Mouse (Mus musculus) MN1 (cell line): ENCODE measurements around the gene Epb41.
A peak's percentile ranks its signal among the peaks of the same experiment; 100 is the strongest.

Source experiments
- DNase-seq: peaks from one replicate; pipeline ENCODE4 v3.0.0-alpha.2; 2016; ENCODE audit warnings: low spot score

Epb41 gene

DNA sequence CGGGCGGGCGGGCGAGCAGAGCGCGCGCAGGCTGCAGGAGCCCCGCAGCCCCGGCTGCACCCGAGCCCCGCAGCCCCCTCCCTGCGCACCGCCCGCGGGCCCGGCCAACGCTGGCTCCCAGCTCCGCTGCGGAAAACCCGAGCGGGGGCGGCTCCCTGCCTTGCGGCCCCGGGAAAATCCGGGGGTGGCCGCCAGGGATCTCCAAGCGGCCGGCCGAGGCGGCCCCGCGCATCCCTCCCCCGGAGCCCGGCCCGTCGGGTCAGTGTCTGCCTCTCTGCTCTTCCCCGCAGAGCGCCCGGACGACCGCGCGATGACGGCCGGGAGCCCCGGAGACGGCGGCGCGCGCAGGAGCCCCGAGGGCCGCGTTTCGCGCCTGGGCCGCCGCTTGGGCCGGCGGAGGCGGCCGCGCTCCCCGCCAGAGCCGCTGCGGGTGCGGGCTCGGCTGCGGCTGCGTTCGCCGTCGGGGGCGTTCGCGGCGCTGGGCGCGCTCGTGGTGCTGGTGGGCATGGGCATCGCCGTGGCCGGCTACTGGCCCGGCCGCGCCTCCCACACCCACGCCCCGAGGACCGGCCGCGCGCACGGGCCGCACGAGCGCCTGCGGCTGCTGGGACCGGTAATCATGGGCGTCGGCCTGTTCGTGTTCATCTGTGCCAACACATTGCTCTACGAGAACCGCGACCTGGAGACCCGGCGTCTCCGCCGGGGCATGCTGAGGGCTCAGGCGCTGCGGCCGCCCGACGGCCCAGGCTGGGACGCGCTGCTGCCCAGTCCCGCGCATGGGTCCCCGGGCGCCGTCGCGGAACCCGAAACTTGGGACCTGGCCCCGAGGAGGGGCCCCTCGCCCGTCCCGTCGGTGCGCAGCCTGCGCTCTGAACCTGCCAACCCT, 153.4 kb downstream of the Epb41 start, which contains the start of gene Tmem200b:
Tmem200b (plus strand) TSS at position 311 of the 886 bp plus-strand sequence.
- peak; percentile 17 for DNase-seq

DNA sequence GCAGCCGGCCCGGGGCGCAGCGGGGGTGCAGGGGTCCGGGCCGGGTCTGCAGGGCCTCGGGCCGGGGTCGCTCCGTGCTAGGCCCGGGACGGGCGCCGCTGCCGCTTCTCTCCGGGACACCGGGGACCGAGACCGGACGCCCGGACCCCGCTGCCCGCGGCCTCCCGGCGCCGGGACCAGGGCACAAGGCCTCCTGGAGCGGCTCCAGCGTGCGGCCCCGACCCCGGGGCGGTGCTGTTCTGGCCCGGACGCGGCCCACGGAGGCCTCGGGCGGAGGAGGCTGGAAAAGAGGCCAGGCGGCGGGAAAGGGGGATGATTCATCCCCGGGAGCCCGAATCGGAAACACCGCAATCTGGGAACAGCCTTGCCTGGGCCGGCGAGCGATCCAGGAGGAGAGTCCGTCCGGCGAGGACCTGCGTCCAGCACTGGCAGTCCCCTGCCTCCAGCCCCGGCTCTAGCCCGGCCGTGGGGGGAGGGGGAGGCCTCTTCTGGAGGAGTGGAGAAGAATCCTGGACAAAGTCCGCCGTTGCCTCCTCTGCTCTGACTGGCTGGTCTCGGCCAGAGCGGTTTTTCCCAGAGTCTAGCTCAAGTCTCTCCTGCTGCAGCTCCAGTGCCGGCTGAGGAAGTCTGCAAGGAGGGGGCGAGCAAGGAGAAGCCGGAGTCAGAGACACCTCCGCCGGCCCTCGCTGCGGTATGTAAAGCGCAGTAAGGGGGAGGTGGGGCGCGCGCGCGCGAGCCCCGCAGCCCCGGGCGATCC, 154.3 kb downstream of the Epb41 start:
- peak; percentile 46 for DNase-seq

DNA sequence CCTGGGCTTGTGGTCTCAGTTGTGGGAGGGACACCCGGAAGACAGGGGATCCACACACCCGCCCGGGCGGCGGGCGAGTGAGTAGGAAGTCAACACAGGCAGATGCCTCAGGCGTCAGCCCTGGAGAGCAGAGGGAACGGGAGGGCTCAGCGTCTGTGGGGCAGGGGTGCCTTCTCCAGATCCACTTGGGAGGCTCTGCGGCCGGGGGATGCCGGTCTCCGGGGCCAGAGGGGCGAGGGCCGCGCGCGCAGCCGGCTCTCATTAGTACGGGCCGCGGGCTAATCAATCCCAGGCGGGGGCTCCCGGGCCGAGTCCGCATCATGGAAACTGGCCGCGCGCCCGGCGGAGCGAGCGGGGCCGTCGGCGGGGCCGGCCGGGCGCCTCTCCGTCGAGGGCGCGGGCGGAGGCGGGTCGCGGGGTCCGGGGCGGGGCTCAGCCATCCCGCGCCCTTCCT, 155.0 kb downstream of the Epb41 start:
- DNase-seq: peak; percentile 52

DNA sequence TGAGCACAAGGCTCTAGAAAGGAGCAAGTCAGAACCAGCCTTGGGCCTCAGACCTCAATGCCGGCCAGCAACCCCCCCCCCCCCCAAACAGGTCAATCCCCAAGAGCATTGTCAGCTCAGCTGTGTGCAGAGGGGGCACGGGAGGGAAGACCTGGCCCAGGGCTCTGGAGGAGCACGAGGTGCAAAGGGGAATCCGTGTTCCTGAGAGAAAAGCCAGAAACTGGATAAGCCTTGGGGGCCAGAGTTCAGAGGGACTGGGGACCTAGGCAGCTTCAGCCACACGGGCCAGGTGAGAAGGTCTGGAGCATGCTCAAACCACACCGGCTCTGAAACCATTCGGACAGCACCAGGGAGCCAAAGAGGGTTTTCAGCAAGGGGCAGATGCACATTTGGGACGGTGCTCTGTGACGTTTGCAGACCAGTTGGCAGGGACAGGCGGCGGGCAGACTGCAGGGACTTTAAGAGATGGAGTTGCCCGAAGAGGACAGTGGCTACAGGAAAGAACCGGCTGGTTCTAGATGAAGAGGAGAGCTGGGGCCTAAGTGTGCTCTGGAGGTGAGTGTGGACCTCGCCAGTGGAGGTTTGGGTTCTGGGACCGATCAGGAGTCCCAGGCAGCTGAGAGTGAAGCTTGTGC, 155.5 kb downstream of the Epb41 start:
- peak; percentile 38 for DNase-seq

DNA sequence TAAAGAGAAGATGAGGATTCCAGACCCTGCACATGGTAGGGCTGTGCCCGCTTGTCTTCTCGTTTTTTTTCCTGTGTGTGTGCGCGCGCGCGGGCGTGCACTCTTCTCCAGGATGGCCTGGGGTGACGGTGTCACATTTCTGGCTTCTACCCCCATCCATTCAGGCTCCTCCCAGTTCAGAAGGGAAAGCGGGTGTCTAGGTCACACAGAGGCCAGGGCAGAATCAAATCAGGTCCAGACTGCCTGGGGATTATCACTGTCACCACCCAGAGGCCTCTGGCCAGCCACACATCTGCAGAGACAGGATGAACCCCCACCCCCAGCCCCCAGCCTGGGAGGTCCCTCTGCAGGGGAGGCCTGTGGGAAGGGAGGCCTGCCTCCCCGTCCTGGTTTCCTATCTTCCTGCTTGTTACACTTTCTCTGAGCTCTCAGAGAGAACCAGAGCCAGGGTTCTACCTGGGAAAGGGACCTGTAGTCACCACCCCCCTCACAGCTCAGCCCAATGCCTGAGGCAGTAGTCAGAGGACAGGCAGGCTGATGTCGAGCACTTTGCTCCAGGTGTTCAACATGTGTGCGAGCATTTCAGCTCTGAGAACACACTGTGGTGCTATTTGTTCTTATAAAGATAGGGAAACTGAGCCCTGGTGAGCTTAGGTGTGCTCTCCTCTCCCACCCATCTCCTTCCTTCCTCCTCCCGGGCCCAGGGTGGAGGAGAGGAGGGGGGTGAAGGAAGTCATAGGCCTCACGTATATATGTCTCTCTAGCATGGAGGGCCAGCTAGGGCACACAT, 156.2 kb downstream of the Epb41 start:
- DNase-seq: peak; percentile 59

DNA sequence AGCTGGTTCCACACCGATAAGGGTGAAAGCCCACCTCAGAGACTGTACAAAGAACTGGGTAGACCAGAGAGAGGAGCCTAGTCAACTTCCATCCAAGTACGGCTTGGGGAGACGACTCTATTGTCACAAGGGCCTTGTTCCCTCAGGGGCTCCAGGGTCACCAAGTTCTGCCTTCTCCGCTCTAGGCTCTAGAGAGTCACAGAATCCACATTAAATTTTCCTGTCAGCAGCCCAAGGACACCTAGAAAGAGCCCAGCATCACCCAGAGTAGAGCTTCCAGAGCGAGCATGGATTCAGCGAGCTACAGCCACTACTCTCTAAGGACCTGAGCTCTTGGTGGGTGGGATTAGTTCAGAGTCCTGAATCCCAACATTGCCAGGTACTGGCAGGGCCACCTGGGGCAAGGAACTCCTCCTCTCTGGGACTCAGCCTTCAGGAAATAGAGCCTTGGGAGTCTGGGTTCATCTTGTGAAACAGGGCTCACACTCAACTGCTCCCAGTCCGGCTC, 157.0 kb downstream of the Epb41 start:
- DNase-seq: no peak

DNA sequence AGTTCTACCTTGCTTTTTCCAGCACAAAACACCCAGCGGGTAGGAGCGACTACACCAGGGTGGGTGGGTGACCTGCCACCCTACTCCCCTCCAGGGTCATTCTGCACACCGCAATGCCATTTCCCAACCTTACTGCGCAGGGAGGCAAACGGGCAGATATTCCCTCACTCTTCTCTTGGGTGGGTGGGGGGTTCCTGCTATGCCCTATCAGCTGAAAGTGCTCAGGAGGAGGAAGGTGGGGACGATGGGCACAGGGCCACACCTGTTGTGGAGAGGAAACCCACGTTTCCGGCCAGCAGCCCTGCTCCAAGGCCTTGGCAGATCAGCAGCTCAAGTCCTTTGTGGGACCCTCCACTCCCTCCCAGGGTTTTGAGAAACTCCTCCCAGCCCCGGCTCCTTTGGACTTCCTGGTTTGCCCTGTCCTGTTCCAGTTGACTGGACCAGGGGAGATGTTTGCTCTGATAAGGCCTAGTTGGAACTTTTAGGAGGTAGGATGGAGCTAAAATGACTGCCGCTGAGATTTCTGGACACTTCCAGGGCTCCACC, 158.0 kb downstream of the Epb41 start:
- no peak for DNase-seq

DNA sequence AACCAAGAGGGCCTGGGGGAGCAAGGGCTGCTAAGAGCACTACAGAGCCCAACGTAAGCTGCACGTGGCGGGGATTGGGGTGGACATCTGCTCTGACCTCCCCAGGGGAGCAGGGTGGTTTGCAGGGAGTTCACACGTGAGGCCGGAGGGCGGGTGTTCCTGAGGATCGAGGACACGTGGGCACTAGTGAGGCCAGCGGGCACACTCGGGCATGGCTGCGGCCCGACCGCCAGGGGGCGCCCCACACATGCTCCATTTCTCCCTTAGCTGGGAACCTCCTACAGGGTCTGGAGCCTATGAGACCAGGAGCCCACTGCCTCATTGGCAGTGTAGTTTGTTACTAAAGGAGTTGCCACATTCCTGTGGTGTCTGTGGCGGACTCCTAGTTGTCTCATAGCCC, 158.7 kb downstream of the Epb41 start:
- peak; percentile 82 for DNase-seq

DNA sequence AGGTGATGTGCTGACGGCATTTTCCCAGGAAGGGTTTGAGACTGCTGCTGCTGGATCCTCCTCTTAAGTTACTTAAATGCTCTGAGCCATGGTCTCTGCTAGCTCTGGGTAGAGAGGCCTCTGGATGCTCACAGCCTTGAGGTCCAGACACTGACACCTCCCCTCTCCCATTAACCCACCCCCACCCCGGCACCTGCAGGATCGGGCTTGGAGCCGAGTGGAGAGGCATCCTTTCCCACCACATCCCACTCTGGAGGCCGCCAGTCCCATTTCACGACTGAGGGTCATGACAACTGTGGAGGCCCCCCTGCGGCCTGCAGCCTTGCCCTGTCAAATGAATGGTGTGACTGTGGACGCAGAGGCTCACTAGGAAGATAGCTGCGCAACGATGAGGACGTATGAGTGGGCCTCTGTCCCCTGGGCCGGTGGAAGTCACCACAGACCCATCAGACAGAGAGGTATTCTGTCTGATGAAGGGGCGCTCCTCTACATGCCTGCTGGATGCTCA, 159.2 kb downstream of the Epb41 start:
- peak; percentile 14 for DNase-seq

DNA sequence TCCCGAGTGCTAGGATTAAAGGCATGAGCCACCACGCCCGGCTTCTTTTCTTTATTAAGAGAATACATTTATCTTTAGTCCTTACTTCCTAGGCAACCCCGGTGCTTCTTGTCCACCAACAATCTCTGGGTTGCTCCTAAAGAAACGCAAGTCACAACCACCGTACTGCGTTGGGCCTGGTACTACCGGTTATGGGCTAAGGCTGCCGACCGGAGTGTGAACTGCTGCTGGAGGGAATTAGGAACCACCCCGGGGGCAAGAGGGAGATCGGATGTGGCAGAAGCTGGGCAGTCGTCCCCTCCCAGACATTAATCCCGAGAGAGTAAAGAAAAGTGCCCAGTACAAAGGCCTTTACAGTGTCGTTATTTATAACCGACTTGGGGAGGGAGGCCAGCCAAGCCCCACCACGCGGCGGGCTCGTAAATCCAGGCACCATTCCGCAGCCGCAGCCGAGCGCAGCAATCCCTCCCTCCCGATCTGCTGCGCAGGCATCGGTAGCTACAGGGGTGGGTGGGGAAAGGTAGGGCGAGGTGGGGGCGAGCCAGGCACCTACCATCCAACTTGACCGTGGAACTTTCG, 160.1 kb downstream of the Epb41 start:
- DNase-seq: peak; percentile 31

DNA sequence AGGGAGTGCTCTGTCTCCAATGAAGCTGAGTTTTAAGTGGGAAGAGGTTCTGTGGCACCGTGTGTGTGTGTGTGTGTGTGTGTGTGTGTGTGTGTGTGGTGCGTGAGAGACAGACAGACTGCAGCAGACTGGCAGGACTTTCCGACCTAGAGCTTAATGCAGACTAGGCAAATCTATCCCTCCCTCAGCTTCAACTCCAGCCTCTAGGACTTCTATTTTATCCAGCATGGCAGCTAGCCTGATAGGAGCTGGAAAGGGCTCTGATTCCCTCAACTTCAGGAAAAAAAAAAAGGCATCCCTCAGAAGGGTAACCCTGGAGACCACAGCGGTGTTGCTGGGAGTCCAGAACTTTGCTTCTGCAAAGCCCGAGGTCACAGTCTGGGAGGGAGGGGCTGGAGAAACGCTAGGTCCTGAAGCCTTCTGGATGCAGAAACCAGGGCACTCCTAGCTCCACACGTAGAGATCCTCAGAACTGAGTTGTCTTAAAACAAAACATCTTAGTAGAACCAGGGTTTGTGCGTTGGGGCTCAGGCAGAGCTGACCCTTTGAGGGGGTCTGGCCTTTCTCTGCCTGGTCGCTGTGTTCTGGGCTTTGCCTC, 161.0 kb downstream of the Epb41 start:
- DNase-seq: peak; percentile 17

DNA sequence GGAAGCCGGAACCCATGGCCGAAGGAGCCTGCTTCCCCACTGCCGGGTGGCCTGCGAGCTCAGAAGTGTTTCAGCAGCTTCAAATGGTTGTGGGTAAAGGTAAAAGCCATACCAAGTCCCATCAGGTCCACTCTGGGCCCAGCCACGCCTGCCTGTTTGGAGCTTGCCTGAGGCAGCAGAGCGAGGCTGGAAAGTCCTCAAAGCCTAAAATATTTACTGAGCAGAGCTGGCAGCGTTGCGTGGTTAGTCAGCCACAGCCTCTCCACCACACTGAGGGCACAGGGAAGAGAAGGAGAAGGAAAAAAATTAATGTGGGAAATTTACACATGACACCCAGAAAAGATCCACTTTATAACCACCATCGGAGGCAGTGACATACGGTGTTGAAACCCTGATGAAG, 161.6 kb downstream of the Epb41 start:
- DNase-seq: no peak

DNA sequence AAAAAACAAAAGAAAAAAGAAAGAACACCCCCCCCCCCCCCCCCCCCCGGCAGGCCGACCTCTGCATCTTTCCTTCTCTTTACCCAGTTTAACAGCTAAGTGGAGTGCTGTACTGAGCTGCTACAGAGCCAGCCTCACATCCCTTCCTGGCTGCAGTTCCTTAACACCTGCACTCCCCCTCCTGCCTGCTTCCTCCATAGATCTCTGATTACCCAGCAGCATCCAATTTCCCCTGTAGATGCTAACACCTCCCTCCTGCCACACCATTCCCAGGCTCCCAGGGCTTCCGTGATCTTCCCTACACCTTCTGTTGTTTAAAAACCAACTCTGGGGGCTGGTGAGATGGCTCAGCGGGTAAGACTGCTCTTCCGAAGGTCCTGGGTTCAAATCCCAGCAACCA, 163.6 kb downstream of the Epb41 start:
- no peak for DNase-seq

DNA sequence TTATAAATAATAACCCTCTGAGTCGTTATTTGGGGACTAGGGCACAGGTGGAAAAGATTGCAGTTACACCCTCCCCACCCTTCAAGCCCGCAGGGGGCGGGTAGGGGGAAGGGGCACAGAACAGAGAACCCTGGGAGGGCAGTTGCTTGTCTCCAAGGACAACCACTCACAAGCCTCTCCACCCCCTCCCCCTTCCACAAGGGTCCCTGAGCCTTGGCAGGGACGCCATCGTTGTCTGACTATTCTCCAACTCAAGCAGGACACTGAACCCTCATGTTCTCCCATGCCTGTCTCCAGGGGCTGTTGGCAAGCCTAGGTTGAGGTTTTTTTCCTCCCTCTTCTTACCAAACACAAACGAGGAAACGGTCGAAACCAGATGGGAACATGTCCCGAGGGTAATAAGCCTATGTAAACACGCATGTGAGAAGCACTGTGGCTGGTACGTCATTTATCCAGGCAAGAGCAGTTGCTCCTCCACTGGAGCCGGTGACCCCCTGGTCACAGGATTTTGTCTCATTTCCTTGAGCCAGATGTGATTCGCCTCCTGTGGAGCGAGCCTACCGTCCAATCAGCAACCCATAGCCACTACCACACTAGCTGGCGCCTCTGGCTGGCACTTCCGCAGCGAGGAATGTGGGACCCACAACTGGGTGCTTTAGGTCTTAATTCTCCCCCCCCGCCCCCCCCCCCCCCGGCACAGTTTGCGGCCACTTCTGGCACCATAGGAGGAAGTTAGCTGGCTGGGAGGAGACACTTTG, 164.7 kb downstream of the Epb41 start:
- DNase-seq: peak; percentile 35

DNA sequence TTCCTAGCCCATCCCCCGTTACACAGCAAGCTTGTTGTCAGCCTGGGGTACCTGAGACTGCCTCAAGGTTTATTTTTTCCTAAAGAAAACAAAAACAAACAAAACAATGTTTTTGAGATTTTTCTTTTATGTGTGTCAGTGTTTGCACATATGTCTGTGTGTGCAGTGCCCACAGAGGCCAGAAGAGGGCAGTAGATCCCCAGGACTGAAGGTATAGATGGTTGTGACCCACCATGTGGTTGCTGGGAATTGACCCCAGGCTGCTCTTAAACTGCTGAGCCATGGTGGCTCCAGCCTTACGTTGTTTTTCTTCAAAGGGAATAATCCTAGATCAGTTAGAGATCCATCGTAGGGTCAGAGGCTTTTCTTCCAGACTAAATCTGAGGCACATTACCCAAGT, 167.2 kb downstream of the Epb41 start:
- DNase-seq: no peak

DNA sequence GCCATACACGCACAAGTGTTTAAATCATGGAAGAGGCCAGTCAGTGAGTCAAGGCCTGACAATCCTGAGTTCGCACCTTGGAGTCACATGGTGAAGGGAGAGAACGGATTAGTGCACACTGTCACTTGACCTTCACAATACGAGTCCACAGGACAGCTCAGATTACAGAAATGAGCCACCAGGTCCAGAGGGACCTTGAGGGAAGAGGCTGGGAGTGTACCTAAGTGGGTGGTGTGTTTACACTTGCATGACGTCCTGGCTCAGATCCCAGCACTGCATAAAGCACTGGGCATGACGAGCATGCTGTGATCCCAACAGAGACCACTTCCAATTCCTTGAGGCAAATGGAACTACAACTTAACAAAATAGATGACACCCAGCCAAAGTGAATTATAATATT, 168.7 kb downstream of the Epb41 start:
- DNase-seq: no peak

DNA sequence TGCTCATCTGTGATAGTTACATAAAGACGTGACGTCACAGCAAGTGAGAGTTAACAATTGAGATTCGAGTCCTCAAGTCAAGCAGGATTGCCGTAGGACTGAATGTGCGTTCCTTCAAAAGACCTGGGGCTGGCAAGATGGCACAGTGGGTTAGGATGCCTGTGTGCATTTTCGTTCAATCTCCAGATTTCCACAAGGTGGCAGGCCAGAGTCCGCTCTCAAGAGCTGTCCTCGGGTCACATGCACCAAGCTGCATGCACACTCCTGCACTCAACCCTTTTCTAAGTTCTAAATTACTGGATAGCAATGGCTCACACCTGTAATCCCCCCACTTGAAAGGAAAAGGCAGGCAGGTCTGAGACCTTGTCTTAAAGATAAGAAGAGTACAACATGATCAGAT, 170.6 kb downstream of the Epb41 start:
- peak; percentile 20 for DNase-seq

DNA sequence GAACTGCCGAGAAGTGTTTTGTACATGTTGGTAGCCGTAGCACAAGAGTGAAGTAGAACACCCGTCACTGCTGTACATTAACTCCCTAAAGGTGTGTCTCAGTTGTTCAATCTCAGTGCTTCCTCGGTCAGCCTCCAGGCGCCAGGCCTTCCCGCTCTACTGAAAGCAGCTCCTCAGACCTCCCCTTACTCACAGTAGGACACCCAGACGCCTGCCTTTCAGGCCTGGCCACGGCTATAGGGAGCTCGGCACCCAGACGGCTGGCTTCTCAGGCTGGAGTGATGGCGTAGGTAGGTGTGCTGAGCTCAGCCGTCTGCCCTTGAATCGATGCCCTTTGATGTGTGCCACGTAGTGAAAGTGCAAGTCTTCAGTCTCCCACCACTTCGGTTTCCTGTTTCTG, 174.0 kb downstream of the Epb41 start:
- DNase-seq: no peak

DNA sequence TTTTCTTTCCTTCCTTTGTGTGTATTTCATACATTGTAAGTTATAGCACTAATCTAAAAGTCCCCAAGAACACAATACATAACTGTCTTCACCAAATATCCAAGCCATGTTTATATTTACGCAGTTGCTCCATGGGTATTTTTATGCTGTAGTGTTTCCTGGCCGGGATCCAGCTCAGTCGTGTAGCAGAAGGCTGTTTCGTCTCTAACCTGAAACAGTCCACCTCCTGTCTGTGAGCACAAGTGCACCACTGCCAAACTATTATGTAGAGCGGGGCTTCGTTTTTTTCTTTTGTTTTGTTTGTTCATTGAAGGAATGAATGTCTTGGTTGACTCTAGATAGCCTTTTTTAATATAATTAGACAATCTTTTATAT, 176.0 kb downstream of the Epb41 start:
- no peak for DNase-seq
